Mouse (Mus musculus): ENCODE measurements around the gene Ppfibp1. TPM values are rescaled to one million over a fixed set of nuclear protein-coding genes. Genes with fewer than 3 reads are reported as not detected.
"Not testable (repeated sequence)": the region's sequence is repeated elsewhere in the genome, so short reads cannot be mapped to it uniquely, and the experiment has no call there.

Ppfibp1 gene
- total RNA-seq (2021) = 10 to 100 TPM; 43.5 to 49.8 TPM
- long read RNA-seq, experiment 1, full-length matches to known transcripts = 5 of 24 reads
- long read RNA-seq, experiment 1, partial matches to known transcripts = 3 of 24 reads
- long read RNA-seq, experiment 1, other reads (novel, unspliced or antisense) = 16 of 24 reads
- long read RNA-seq, experiment 2, full-length matches to known transcripts = 7 of 29 reads
- long read RNA-seq, experiment 2, partial matches to known transcripts = 3 of 29 reads
- long read RNA-seq, experiment 2, other reads (novel, unspliced or antisense) = 19 of 29 reads

DNA sequence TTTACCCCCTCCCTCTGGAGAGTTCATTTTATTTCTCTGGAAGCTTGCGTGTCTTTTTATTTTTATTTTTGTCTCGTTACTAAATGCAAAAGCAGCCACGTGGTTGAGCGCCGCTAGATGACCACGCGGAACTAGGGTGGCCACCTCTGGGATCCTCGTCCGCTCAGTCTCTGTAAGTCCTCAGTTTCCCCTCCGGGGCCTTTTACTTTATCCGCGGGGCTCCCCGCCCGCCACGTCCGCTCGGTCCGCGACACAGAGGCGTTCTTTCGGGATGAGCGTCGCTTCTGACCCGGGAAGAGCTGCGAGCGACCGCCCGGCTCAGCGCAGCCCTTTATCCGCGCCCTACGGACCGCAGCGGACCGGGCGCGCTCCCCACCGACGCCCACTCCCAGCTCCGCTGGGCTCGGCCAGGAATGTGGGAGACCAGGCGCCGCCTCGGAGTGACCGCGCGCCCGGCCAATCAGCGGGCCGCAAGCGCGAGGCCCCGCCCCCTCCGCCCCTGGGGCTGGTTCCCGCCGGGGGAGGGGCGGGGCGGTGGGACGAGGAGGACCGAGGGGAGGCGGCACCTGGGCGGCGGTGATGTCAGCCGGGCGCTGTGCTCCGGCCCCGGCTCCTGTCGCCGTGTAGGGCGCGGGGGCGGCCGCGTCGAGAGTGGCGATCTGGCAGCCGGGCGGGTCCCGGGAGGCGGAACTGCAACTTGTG lies at the start of gene Ppfibp1:
Gene Ppfibp1 (plus strand): TSS at position 530 of the 702 bp plus-strand sequence.
- peak; percentile 95 for DNase-seq
- intact Hi-C loops (cut with DNase I; ENCODE audit: low total_unique reads) = no loop called here

DNA sequence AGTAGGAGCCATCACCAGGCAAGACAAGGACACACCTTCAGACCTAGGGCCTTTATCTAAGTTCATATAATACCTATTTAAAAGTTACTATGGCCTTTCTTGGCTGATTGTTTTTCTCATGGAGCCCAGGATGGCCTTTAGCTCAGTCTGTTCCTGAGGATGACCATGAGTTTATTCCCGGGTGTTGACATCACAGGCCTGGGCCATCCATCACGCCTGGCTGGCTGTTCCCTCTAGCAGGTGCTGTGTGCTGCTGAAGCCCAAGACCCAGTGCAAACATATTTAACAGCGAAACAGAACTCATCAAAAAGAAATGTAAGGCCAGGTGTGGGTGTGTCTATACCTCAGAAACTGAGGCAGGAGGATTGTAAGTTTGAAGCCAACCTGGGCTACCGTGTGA lies 49.4 kb upstream of the Ppfibp1 start:
- intact Hi-C loops (cut with DNase I; ENCODE audit: low total_unique reads) = no loop called here
- DNase-seq = no peak

DNA sequence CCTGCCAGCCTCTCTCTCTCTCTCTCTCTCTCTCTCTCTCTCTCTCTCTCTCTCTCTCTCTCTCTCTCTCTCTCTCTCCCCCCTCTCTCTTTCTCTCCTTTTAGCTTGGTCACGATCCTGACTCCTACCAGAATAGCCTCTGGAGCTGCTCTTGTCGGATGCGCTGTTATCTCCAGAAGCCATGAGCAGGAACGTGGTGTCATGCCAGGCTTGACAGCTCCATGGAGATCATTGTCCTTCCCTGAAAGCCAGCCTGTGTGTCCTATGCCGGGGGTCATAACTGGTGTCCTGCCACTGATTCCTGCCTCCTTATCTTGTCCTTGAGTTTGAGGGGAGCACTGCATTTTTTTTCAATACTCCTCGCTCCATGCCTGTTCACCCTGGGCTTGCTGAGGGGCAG lies 43.4 kb upstream of the Ppfibp1 start:
- DNase-seq = no peak
- intact Hi-C loops (cut with DNase I; ENCODE audit: low total_unique reads) = no loop called here

DNA sequence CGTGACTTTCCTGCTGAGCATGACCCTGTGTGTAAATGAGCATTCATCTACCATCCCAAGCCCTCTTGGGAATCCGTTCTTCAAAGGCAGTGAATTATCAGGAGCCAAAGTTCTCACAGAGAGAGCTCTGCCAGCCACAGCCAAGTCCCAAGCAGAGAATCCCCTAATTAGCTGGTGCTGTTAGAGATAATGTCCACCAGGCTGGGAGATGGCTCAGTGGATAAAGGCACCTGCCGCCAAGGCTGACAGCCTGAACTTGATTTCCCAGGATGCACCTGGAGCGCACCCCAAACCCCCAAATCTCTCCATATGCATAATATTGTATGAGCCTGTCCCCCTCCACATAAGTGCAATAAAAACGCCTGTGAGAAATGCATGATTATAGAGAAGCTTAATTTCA lies 42.9 kb upstream of the Ppfibp1 start:
- intact Hi-C loops (cut with DNase I; ENCODE audit: low total_unique reads) = no loop called here
- no peak for DNase-seq

DNA sequence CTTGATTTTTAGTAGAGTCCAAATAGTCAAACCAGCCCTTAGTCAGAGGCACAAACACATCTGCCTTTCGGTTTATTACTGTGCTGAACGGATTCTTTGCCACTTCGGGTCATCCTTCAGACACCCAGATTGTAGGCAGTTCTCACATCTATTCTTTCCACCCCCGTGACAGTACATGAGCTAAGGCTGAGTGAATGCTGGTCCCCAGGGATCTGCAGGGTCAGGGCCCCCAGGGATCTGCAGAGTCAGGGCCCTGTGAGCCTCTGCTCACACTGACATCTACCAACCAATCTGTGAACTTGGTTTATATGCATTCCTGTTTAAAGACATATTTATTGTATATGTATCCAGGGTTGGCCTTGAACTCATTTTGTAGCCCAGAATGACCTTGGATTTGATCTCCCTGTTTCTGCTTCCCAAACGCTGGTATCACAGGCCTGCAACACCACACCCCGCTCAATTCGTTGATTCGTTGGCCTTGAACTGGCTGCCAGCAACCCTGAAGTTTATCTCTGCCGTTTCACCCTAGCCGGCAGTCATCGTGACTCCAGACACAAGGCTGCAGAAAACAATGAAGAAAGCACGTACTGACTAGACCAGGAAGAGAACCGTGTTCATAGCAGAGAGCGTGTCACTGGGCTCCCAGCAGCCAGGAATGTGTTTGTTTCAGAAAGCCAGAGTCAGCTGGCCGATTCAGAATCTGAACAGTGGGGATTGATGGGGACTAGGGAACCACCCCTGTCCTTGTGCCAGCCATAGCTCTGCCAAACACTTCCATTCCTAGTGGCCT lies 42.1 kb upstream of the Ppfibp1 start:
- peak; percentile 40 for DNase-seq

DNA sequence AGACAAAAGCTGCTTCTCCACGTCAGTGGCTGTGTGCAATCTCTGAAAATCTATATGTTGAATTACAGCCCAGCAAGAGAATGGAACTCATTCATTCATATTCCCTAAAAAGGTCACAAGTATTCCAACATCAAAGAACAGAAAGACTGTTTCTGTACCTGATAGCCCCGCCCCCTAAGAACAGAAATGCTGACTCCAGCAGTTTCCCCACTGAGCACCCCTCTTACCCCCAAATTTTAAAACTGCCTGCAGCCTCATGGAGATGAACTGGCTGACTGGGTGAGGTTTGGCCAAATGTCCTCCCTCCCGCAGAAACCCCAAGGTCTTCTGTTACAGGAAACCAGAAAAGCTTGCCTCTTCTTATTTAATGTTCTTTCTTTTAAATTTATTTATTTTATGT lies 40.9 kb upstream of the Ppfibp1 start:
- no peak for DNase-seq
- intact Hi-C loops (cut with DNase I; ENCODE audit: low total_unique reads) = no loop called here

More for the DNA sequence above, 42.1 kb upstream of the Ppfibp1 start:
- intact Hi-C loops (cut with DNase I; ENCODE audit: low total_unique reads) = no loop called here

DNA sequence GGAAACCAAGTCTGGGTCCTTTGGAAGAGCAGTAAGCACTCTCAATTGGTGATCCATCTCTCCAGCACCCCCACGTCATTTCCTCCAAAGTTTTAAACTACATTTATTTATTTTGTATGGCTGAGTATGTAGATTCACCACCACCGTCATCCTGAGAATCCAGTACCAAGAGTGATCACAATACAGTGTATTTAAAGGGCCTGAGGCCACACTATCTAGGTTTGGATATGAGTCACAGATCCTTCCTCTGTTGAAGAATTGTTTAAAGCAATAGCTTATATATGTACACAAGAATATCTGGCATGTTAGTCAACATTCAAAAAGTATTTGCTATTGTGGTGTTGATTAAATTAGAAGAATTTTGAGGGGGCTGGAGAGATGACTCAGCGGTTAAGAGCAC lies 40.0 kb upstream of the Ppfibp1 start:
- DNase-seq = no peak
- intact Hi-C loops (cut with DNase I; ENCODE audit: low total_unique reads) = no loop called here

DNA sequence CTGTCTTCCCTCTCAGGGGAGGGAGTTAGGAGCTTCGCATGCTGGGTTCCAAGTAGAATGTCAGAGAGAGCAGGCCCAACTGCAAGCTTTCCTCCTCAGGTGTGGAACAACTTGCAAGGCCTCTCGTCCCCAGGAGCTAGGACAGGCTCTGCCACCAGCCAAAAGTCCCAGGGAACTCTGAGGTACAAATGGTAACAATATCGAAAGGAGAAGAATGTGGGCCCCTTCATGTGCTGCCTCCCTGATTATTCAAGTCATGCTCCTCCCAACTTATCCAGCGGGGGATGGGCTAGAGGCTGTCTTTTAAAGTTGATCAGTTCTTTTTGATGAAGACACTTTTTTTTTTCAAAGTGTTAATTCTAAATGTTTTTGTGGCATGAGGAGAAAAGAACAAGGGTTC lies 38.2 kb upstream of the Ppfibp1 start, which contains the start of gene Smco2:
Gene Smco2 (plus strand): TSS at position 55 of the 400 bp plus-strand sequence.
- DNase-seq = no peak
- intact Hi-C loops (cut with DNase I; ENCODE audit: low total_unique reads) = no loop called here

DNA sequence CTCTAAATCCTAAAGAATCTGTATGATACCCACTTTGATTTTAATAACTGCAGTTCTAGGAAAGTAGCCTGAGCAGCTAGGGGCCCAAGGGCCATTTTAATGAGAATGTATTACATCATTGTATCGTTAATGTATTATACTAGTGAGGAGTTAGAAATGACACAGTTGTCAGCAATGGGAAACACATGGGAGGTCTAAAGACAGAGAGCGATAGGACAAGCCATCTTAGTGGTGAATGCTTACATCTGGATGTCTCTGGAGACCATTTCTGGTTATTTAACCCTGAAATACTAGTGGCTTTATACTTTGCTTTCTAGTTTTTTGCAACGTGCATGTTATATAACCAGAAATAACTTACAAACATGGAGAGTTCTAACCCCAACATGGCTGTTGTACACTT lies 36.4 kb upstream of the Ppfibp1 start:
- no peak for DNase-seq
- intact Hi-C loops (cut with DNase I; ENCODE audit: low total_unique reads) = no loop called here

DNA sequence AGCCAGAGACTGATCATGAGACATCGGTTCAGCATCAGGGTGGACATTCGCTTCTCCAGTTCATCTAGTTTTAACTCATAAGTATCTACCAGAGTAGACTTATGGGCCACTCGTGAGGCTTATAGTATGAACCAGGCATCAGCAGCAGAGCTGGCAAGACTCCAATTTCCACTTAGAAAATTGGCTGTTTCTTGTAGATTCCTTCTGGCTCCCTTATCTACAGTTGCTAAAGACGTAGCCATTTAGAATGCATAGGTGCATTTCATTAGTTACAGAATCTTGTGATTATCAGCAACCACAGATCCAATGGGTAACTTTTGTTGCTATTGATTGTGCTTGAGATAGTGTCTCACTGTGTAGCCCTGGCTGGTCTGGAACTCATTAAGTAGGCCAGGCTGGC lies 35.5 kb upstream of the Ppfibp1 start:
- intact Hi-C loops (cut with DNase I; ENCODE audit: low total_unique reads) = no loop called here

DNA sequence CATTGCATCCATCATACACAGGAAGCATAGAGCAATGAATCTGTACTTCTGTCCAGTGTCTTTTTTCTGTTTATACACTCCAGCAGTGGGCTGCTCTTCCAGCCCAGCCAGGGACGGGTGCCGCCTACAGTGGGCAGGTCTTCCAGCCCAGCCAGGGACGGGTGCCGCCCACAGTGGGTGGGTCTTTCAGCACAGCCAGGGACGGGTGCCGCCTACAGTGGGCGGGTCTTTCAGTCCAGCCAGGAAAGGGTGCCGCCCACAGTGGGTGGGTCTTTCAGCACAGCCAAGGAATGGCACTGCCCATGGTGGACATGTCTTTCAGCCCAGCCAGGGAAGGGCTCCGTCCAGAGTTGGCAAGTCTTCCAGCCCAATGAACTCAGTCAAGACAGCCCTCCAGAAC lies 33.1 kb upstream of the Ppfibp1 start:
- intact Hi-C loops (cut with DNase I; ENCODE audit: low total_unique reads) = no loop called here
- no peak for DNase-seq

More for the DNA sequence above, 35.5 kb upstream of the Ppfibp1 start:
- DNase-seq = no peak

DNA sequence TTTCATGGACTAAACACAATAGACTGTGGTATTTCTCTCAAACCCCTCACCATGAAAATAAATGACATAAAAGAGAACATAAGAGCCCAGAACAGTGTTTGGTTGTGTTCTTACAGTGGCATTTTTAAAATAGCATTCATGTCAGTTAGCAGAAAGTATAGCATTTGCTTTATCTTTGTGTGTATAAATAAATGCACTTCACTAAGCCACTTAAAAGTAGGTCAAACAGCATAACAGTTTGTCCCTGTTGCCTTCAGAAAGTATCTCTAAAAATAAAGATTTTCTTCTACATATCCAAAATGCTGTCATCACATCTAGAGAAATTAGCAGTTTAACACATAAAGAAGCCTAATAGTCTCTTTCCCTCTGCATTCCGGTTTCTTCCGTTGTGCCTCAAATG lies 30.9 kb upstream of the Ppfibp1 start:
- intact Hi-C loops (cut with DNase I; ENCODE audit: low total_unique reads) = no loop called here
- DNase-seq = no peak

DNA sequence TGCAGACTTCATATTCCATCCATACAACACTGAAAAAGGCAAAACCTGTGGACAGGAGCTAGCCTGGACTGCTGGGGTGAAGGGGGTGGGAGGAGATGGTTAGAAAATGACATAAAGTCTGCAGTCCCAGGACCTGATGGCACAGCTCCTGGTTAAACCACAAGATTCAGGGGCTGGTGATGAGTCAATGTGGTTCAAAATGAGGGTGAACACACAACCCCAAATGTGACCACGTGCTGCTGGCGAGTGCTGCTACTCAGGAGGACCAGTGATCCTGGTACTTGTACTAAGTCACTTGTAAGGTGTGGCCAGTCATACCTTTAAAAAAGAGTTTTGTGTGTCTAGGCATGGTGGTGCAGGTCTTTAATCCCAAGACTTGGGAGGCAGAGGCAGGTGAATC lies 25.1 kb upstream of the Ppfibp1 start:
- DNase-seq = no peak
- intact Hi-C loops (cut with DNase I; ENCODE audit: low total_unique reads) = no loop called here

DNA sequence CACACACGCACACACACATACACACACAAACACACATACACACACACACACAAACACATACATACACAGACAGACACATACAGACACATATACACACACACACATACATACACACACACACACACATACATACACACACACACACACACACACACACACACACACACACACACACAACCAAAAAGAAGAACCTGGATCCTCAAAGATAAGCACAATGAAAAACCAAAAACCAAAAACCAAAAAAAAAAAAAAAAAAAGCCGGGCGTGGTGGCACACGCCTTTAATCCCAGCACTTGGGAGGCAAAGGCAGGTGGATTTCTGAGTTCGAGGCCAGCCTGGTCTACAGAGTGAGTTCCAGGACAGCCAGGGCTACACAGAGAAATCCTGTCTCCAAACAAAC lies 23.9 kb upstream of the Ppfibp1 start:
- DNase-seq; intact Hi-C loops (cut with DNase I; ENCODE audit: low total_unique reads): not testable (repeated sequence)

DNA sequence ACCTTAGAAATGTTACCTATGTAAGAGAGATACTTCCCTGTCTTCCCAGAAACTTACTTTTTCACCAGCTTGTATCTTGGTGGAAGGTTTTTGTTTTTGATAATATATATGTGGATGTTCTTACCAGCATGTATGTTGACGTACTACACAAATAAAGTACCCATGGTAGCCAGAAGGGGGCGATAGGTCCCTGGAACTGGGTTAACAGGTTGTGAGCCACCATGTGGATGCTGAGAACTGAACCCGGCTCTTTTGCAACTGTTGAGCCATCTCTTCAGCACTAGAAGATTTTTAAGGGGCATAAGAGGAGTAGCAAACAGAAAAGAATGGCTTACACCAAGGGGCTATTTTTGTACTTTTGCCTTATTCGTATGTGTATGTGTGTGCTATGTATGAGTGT lies 22.6 kb upstream of the Ppfibp1 start:
- DNase-seq = no peak
- intact Hi-C loops (cut with DNase I; ENCODE audit: low total_unique reads) = no loop called here

DNA sequence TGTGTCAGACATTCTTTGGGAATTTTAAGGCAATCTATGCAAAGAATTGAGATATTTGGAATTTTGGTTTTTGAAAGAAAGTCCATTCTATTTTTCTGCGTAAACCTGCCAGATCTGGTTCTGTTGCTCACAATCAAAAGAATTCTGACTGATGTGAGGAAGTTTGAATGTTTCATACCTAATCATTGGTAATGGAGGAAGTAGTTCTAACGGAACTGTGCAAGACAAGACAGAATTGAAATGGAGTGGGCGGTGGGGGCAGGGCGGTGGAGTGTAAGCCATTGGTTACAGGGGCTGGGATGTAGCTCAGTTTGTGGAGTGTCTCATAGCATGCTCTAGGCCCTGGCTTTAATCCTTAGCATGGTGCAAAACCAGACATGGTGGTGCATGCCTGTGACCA lies 16.3 kb upstream of the Ppfibp1 start:
- intact Hi-C loops (cut with DNase I; ENCODE audit: low total_unique reads) = no loop called here
- no peak for DNase-seq

DNA sequence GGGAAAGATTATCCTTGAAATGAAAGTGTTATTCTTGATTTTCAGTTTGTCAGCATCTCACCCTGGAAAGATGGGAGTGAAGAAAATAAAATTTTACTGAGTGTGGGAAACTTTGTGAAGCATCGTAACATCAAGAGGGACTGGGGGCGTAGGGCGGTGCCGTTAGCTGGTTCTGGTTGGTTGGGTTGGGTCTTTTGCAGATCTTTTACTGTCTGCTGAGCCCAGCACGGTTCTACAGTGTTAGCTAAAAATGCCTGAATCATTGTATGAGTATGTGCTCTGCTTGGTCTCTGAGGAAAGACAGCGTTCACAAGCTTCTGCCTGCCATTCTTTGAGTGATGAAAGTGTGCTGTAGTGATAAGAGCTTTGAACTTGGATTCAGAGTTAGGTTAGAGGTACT lies 13.9 kb upstream of the Ppfibp1 start:
- no peak for DNase-seq
- intact Hi-C loops (cut with DNase I; ENCODE audit: low total_unique reads) = no loop called here

DNA sequence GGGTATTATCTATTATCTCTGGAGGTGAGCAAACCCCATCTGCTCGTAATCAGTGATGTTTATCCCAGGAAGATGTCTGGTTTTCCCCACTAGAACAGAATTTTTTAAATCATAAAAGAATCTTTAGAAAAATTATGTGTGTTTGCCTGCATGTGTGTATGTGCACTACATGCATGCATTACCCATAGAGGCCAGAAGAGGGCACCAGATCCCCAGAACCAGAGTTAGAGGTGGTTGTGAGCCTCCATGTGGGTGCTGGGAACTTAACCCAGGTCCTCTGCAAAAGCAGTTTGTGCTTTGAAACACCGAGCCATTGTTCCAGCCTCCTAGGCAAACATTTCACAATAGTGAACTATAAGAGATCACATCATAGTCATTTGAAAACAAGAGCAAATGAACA lies 11.5 kb upstream of the Ppfibp1 start:
- DNase-seq = no peak
- intact Hi-C loops (cut with DNase I; ENCODE audit: low total_unique reads) = no loop called here

DNA sequence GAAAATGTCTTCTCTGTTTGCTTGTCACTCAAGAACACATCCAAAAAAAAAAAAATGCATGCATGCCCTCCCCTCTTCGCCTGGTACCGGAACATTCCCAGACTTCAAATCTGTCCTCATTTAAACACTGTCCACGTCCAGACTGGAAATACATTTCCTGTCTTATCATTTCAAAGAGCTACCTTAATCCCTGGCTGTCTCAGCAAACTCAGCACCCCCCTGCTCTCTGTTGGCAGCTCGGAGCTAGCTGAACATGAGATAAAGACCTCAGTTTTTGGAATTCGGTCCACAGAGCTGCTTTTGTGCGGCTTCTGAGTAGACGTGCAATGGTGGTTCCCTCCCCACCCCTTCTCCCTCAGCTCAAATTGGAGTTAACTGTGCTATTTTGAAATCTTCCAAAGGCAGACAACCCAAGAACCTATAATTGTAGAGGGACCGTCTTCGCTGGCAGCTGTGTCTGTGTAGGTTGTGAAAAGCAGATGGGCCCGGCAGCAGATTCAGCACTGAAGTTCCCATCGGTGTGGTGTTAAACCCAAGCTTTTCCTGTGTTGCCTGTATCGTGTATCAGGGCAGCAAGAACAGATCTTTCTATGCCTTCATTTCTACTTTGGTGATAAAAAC lies 10.8 kb upstream of the Ppfibp1 start:
- intact Hi-C loops (cut with DNase I; ENCODE audit: low total_unique reads) = no loop called here
- DNase-seq = no peak

DNA sequence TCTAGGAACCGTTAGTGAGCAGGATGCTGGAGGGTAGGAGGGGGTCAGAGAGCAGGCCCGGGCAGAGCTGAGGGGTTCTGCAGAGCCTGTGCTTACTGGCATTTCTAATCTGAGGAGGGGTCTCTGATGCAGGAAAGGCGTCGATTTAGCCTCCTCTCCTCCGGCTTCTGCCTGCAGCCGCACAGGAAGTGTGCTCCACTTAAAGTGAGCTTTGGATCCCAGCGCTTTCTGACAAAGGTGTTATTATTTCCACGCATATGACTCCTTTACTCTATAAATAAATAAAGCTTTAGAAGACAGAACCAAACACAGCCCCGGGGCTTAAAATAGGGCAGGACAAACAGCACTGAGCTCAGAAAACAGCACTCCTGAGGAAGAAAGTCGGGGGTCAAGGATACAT lies 9.4 kb upstream of the Ppfibp1 start:
- DNase-seq = no peak
- intact Hi-C loops (cut with DNase I; ENCODE audit: low total_unique reads) = no loop called here

All from gastrocnemius, postnatal 14 days (tissue).